Comparison of ENCODE assay signal across 7 mouse cellular contexts in genomic region chr10:60245041-60245440, GRCm38 (mm10). TPM values are rescaled to one million over a fixed set of nuclear protein-coding genes. Genes with fewer than 3 reads are reported as not detected.
DNase-seq lines count a peak whose midpoint lies in the region; ATAC-seq and TF ChIP-seq lines count a peak whose summit lies in the region.

No protein-coding gene starts in this region.

- no peaks in the 10 kb centered on the region for H3K36me3 ChIP-seq in embryonic facial prominence, embryonic 11.5 days (replicated peaks; ENCODE audit: control insufficient read depth, insufficient read depth, low read depth, low read length)
- H3K36me3 ChIP-seq in heart, adult 2 months (ENCODE audit: control insufficient read depth, insufficient read depth, low read length): no peaks in the 10 kb centered on the region
- H3K36me3 ChIP-seq in limb, embryonic 13.5 days: no peaks in the 10 kb centered on the region
- no peaks in the 10 kb centered on the region for H3K36me3 ChIP-seq in midbrain, postnatal 0 days (ENCODE audit: insufficient read depth, low read length)

- H3K27ac ChIP-seq in embryonic facial prominence, embryonic 11.5 days (replicated peaks; ENCODE audit: low read depth, low read length): no peak overlapping the region
- H3K27ac ChIP-seq in heart, adult 2 months: no peak overlapping the region
- no peak overlapping the region for H3K27ac ChIP-seq in limb, embryonic 13.5 days
- H3K27ac ChIP-seq in midbrain, postnatal 0 days (ENCODE audit: low read depth, low read length): no peak overlapping the region

- no peak for TF ChIP-seq POLR2A in heart, adult 2 months (IDR thresholded peaks at IDR 0.05; ENCODE audit: insufficient read depth, low read depth, low read length)

- no peak; the same call in 1 of the 2 replicates for ATAC-seq in embryonic facial prominence, embryonic 11.5 days (replicated peaks; ENCODE audit: insufficient number of reproducible peaks, low FRiP score, low TSS enrichment, low read depth)
- ATAC-seq in limb, embryonic 13.5 days (ENCODE audit: low FRiP score, low read depth): peak; percentile 21; the same call in 1 of the 2 replicates
- ATAC-seq in midbrain, postnatal 0 days (ENCODE audit: low FRiP score): peak; percentile 77

- H3K79me2 ChIP-seq in heart, adult 2 months (replicated peaks; ENCODE audit: control insufficient read depth, insufficient read depth, low read length): no peaks in the 10 kb centered on the region

- no peaks in the 10 kb centered on the region for H3K27me3 ChIP-seq in embryonic facial prominence, embryonic 11.5 days (ENCODE audit: control insufficient read depth, insufficient read depth, low read length)
- no peaks in the 10 kb centered on the region for H3K27me3 ChIP-seq in heart, adult 2 months (ENCODE audit: control insufficient read depth, insufficient read depth, low read length)
- H3K27me3 ChIP-seq in limb, embryonic 13.5 days: no peaks in the 10 kb centered on the region
- H3K27me3 ChIP-seq in midbrain, postnatal 0 days (ENCODE audit: insufficient read depth, low read length): no peaks in the 10 kb centered on the region

- no peak overlapping the region for H3K4me3 ChIP-seq in embryonic facial prominence, embryonic 11.5 days (ENCODE audit: low read depth, low read length)
- H3K4me3 ChIP-seq in heart, adult 2 months: no peak overlapping the region
- H3K4me3 ChIP-seq in limb, embryonic 13.5 days: no peak overlapping the region
- H3K4me3 ChIP-seq in midbrain, postnatal 0 days (ENCODE audit: low read depth, low read length): no peak overlapping the region

- intact Hi-C loops in heart, adult 2 months (cut with DNase I): loop anchor here (2.0 to 10.0 kb wide), 4 partner anchors 32 to 350 kb away; partner anchors contain the start of gene Psap

- no peak overlapping the region for H3K4me2 ChIP-seq in embryonic facial prominence, embryonic 11.5 days (ENCODE audit: low read depth, low read length)
- H3K4me2 ChIP-seq in limb, embryonic 13.5 days (replicated peaks): no peak overlapping the region
- H3K4me2 ChIP-seq in midbrain, postnatal 0 days (ENCODE audit: low read depth, low read length, poor library complexity, severe bottlenecking): no peak overlapping the region

- H3K4me1 ChIP-seq in embryonic facial prominence, embryonic 11.5 days (ENCODE audit: control insufficient read depth, insufficient read depth, low read length): no peaks in the 10 kb centered on the region
- no peaks in the 10 kb centered on the region for H3K4me1 ChIP-seq in heart, adult 2 months (ENCODE audit: control insufficient read depth, insufficient read depth, low read length)
- H3K4me1 ChIP-seq in limb, embryonic 13.5 days: no peaks in the 10 kb centered on the region
- H3K4me1 ChIP-seq in midbrain, postnatal 0 days (ENCODE audit: insufficient read depth, low read length): no peaks in the 10 kb centered on the region

- H3K9me3 ChIP-seq in embryonic facial prominence, embryonic 11.5 days (replicated peaks; ENCODE audit: control insufficient read depth, low read length): no peaks in the 10 kb centered on the region
- H3K9me3 ChIP-seq in limb, embryonic 13.5 days: no peaks in the 10 kb centered on the region
- no peaks in the 10 kb centered on the region for H3K9me3 ChIP-seq in midbrain, postnatal 0 days (ENCODE audit: low read length)

- no peak overlapping the region for H3K9ac ChIP-seq in embryonic facial prominence, embryonic 11.5 days (replicated peaks; ENCODE audit: low read length)
- H3K9ac ChIP-seq in heart, adult 2 months (ENCODE audit: low read depth, low read length): no peak overlapping the region
- H3K9ac ChIP-seq in limb, embryonic 13.5 days: no peak overlapping the region
- H3K9ac ChIP-seq in midbrain, postnatal 0 days (replicated peaks; ENCODE audit: low read length, poor library complexity, severe bottlenecking): no peak overlapping the region

- peak; percentile 92 for DNase-seq in adrenal gland, postnatal 14 days
- DNase-seq in embryonic facial prominence, embryonic 11.5 days (ENCODE audit: low spot score): peak; percentile 96
- peak; percentile 86 to 91 for DNase-seq in heart, adult 2 months
- peak; percentile 97 for DNase-seq in kidney, adult 9 months
- peak; percentile 94 for DNase-seq in midbrain, postnatal 0 days (ENCODE audit: low spot score)
- DNase-seq in spleen, postnatal 10 days (ENCODE audit: low spot score in 2 of 2): peak; percentile 91 to 92

- 2% methylated on average over 8 of the region's 8 CpGs for WGBS in embryonic facial prominence, embryonic 11.5 days
- WGBS in heart, adult 2 months: 3% methylated on average over 8 of the region's 8 CpGs
- WGBS in limb, embryonic 13.5 days: 4% methylated on average over 8 of the region's 8 CpGs
- 0% methylated on average over 8 of the region's 8 CpGs for WGBS in midbrain, postnatal 0 days

- peak; percentile 95; the same call in 1 of the 2 replicates for TF ChIP-seq EP300 in heart, adult 2 months (IDR thresholded peaks at IDR 0.05; ENCODE audit: insufficient read depth, low read depth, low read length)

- TF ChIP-seq CTCF in heart, adult 2 months (IDR thresholded peaks at IDR 0.05): peak; percentile 100
- peak; percentile 100 for TF ChIP-seq CTCF in midbrain, postnatal 0 days (IDR thresholded peaks at IDR 0.05)

RNA-seq across cellular contexts. Expression of gene Chst3, which starts 26.0 kb away (rescaled TPM):
- total RNA-seq in adrenal gland, postnatal 14 days (2021): 2.0 and 5.4 TPM in 2 replicates
- polyA plus RNA-seq in embryonic facial prominence, embryonic 11.5 days (2014; fragmentation: Nextera tagmentation; extraction: Ambion mirVana): 0.86 and 1.4 TPM in 2 replicates
- total RNA-seq in heart, adult 2 months (2021): under 1 TPM; 0.80 to 0.91 TPM
- 1.3 and 1.5 TPM in 2 replicates for polyA plus RNA-seq in heart, adult 2 months (2012; rRNA removed)
- polyA plus RNA-seq in limb, embryonic 13.5 days (2015; fragmentation: Nextera tagmentation; extraction: Ambion mirVana): 3.1 and 3.7 TPM in 2 replicates
- 4.6 and 5.5 TPM in 2 replicates for total RNA-seq in midbrain, postnatal 0 days (2014; rRNA removed)
- polyA plus RNA-seq in midbrain, postnatal 0 days (2015; fragmentation: Nextera tagmentation; extraction: Ambion mirVana): 0.86 and 0.89 TPM in 2 replicates

RNA-seq across cellular contexts. Expression of gene Psap, which starts 32.4 kb away (rescaled TPM):
- 876 and 969 TPM in 2 replicates for total RNA-seq in adrenal gland, postnatal 14 days (2021)
- 64.2 and 74.4 TPM in 2 replicates for polyA plus RNA-seq in embryonic facial prominence, embryonic 11.5 days (2014; fragmentation: Nextera tagmentation; extraction: Ambion mirVana)
- total RNA-seq in heart, adult 2 months (2021): 1,000 to 10,000 TPM; 1,146 to 1,291 TPM
- polyA plus RNA-seq in heart, adult 2 months (2012; rRNA removed): 1,270 and 1,818 TPM in 2 replicates
- 103 and 104 TPM in 2 replicates for polyA plus RNA-seq in limb, embryonic 13.5 days (2015; fragmentation: Nextera tagmentation; extraction: Ambion mirVana)
- total RNA-seq in midbrain, postnatal 0 days (2014; rRNA removed): 714 and 811 TPM in 2 replicates
- polyA plus RNA-seq in midbrain, postnatal 0 days (2015; fragmentation: Nextera tagmentation; extraction: Ambion mirVana): 272 and 300 TPM in 2 replicates
